Mouse (Mus musculus) heart, embryonic 10.5 days (tissue): Measurements from ENCODE around the gene Ccdc88c. TPM values are rescaled to one million over a fixed set of nuclear protein-coding genes. Genes with fewer than 3 reads are reported as not detected.

ENCODE experiments used
- DNase-seq: peaks from one replicate; pipeline ENCODE4 v3.0.0-alpha.2; 2017; ENCODE audit warnings: low spot score
- H3K27ac ChIP-seq: fragments of 300-500 bp; sonication (generic); 2 replicates; pipeline ENCODE4 v1.5.1; 2016; ENCODE audit warnings: mild to moderate bottlenecking
- H3K27me3 ChIP-seq: fragments of 300-500 bp; sonication (generic); 2 replicates; pipeline ENCODE4 v1.6.1; 2016; ENCODE audit warnings: mild to moderate bottlenecking; ENCODE audit not compliant: poor library complexity, insufficient read depth, severe bottlenecking
- H3K36me3 ChIP-seq: fragments of 300-500 bp; sonication (generic); 2 replicates; pipeline ENCODE4 v1.6.1; 2016; ENCODE audit warnings: mild to moderate bottlenecking, moderate library complexity
- H3K4me1 ChIP-seq: fragments of 300-500 bp; sonication (generic); 2 replicates; pipeline ENCODE4 v1.6.1; 2016; ENCODE audit warnings: mild to moderate bottlenecking
- H3K4me3 ChIP-seq: fragments of 300-500 bp; sonication (generic); 2 replicates; pipeline ENCODE4 v1.5.1; 2016; ENCODE audit warnings: mild to moderate bottlenecking, moderate library complexity
- H3K9me3 ChIP-seq: fragments of 300-500 bp; sonication (generic); 2 replicates; pipeline ENCODE4 v1.6.1; 2016; ENCODE audit warnings: mild to moderate bottlenecking, moderate library complexity
- WGBS: fragments of 180-500 bp; shearing (Covaris S2); methylation state at CpG from one replicate; pipeline ENCODE4 v1.1.7; 2016; 5-methylcytosine and 5-hydroxymethylcytosine counted together
- microRNA counts: library from miRNA; unstranded; fragments of <30 nt; microRNA quantifications from one replicate; lab custom pipeline; 2017
- microRNA-seq: library from miRNA; unstranded; fragments of <30 nt; microRNA quantifications from one replicate; pipeline ENCODE4, GENCODE M21; 2017
- polyA plus RNA-seq: library from polyadenylated mRNA; unstranded; fragments of >200 nt; fragmentation: Nextera tagmentation; extraction: Ambion mirVana; gene quantifications from 2 replicates; pipeline ENCODE4 v1.2.1, GENCODE M21; 2016

Gene Ccdc88c
- polyA plus RNA-seq, 1 experiment from 2014 or later, result 4.4 TPM

- Histone ChIP-seq H3K27ac (no peak overlapping the region), H3K4me1 (no peaks in the 10 kb centered on the region), H3K9me3 (no peaks in the 10 kb centered on the region), H3K36me3 (no peaks in the 10 kb centered on the region), H3K4me3 (no peak overlapping the region), H3K27me3 (peaks cover 8% of the 10 kb centered on the region; the same call in 1 of the 2 replicates)
- DNase-seq, result no peak
- 84% methylated on average over 8 of the region's 8 CpGs for WGBS
These were observed 161.8 kb downstream of the Ccdc88c start for GRCm38 (mm10) chr12:100867097-100867496.

- WGBS, result 72% methylated on average over 11 of the region's 11 CpGs
- Histone ChIP-seq H3K9me3 (no peaks in the 10 kb centered on the region), H3K36me3 (no peaks in the 10 kb centered on the region)
These were observed 163.3 kb downstream of the Ccdc88c start for GRCm38 (mm10) chr12:100865509-100866078.

GRCm38 (mm10) chr12:100865072-100865471 lies 163.8 kb downstream of the Ccdc88c start:
- Histone ChIP-seq H3K36me3 (no peaks in the 10 kb centered on the region), H3K9me3 (no peaks in the 10 kb centered on the region), H3K4me3 (no peak overlapping the region), H3K27ac (no peak overlapping the region), H3K4me1 (no peaks in the 10 kb centered on the region), H3K27me3 (peaks cover 5% of the 10 kb centered on the region; the same call in 1 of the 2 replicates)
- DNase-seq, result no peak

More at GRCm38 (mm10) chr12:100865509-100866078, 163.3 kb downstream of the Ccdc88c start:
- H3K27ac ChIP-seq, result no peak overlapping the region
- no peaks in the 10 kb centered on the region for H3K4me1 ChIP-seq
- peaks cover 5% of the 10 kb centered on the region; the same call in 1 of the 2 replicates for H3K27me3 ChIP-seq
- DNase-seq, result no peak
- no peak overlapping the region for H3K4me3 ChIP-seq

- Histone ChIP-seq H3K9me3 (no peaks in the 10 kb centered on the region), H3K4me1 (no peaks in the 10 kb centered on the region), H3K27ac (no peak overlapping the region), H3K27me3 (peaks cover 5% of the 10 kb centered on the region; the same call in 1 of the 2 replicates), H3K36me3 (no peaks in the 10 kb centered on the region), H3K4me3 (no peak overlapping the region)
- WGBS, result 83% methylated on average over 3 of the region's 3 CpGs
- no peak for DNase-seq
These were observed 165.9 kb downstream of the Ccdc88c start for GRCm38 (mm10) chr12:100862856-100863446.

GRCm38 (mm10) chr12:100862272-100862671 lies 166.6 kb downstream of the Ccdc88c start:
- Histone ChIP-seq H3K9me3 (no peaks in the 10 kb centered on the region), H3K27ac (no peak overlapping the region), H3K4me3 (no peak overlapping the region), H3K27me3 (peaks cover 5% of the 10 kb centered on the region; the same call in 1 of the 2 replicates), H3K36me3 (no peaks in the 10 kb centered on the region), H3K4me1 (no peaks in the 10 kb centered on the region)
- no peak for DNase-seq
- WGBS, result 78% methylated on average over 3 of the region's 3 CpGs

MicroRNAs encoded within 50 kb of the gene (microRNA counts, 519-probe panel; counts per million panel counts)
- microRNA mmu-miR-1190 (lab: Ali Mortazavi, UCI), result not detected

Small RNAs within 50 kb of the gene (microRNA-seq; reads per million reads assigned to microRNA genes)
- not detected for gene Mir1190

Other genes starting within 250 kb of the Ccdc88c start
- gene Dglucy, start 250.0 kb downstream of the Ccdc88c start, polyA plus RNA-seq, result 0.49 and 1.8 TPM in 2 replicates
- gene Gpr68, start 120.9 kb downstream of the Ccdc88c start, polyA plus RNA-seq, result 2.5 and 5.9 TPM in 2 replicates
- gene Ppp4r3a, start 54.6 kb upstream of the Ccdc88c start, polyA plus RNA-seq, result 39.5 and 51.7 TPM in 2 replicates